Mouse (Mus musculus) brain, embryonic 14.5 days (tissue): ENCODE measurements around the gene Pafah1b3.

Experiments used
- CTCF ChIP-seq: fragments of 200-500 bp; IDR thresholded peaks from 2 replicates; pipeline ENCODE4 v1.5.1; 2012; ENCODE audit warnings: inconsistent platforms, mild to moderate bottlenecking, moderate library complexity, borderline replicate concordance; ENCODE audit not compliant: insufficient read depth, insufficient read length; ENCODE audit errors: extremely low read depth
- POLR2A ChIP-seq: fragments of 200-500 bp; IDR thresholded peaks from 2 replicates; pipeline ENCODE4 v1.6.1; 2012; ENCODE audit warnings: mild to moderate bottlenecking, inconsistent platforms, borderline replicate concordance; ENCODE audit not compliant: poor library complexity, insufficient read depth, insufficient read length, severe bottlenecking; ENCODE audit errors: extremely low read depth

GRCm38 (mm10) chr7:25274996-25275395, 22.8 kb downstream of the Pafah1b3 start:
- TF ChIP-seq CTCF (no peak), POLR2A (no peak)
